Mouse (Mus musculus): ENCODE results near the gene Ube2m.
A peak's percentile ranks its signal among the peaks of the same experiment; 100 is the strongest.

Ube2m gene

GRCm38 (mm10) chr7:13037901-13038555 is at the start of gene Ube2m:
Gene Ube2m (minus strand): TSS chr7:13038275.
- DNase-seq (ENCODE audit: low spot score), result peak; percentile 99

- no peak for DNase-seq (ENCODE audit: low spot score)
Observed at GRCm38 (mm10) chr7:13072293-13072692, 34.2 kb upstream of the Ube2m start.

GRCm38 (mm10) chr7:13063399-13063798 is 25.3 kb upstream of the Ube2m start:
- DNase-seq (ENCODE audit: low spot score), result peak; percentile 36

GRCm38 (mm10) chr7:13059536-13059935 is 21.5 kb upstream of the Ube2m start:
- DNase-seq (ENCODE audit: low spot score), result no peak

GRCm38 (mm10) chr7:13056913-13057700 is 19.0 kb upstream of the Ube2m start:
- DNase-seq (ENCODE audit: low spot score), result no peak

- DNase-seq (ENCODE audit: low spot score), result peak; percentile 99
Observed at GRCm38 (mm10) chr7:13054287-13055010, 16.4 kb upstream of the Ube2m start, which contains the start of gene Mzf1. Gene Mzf1 (minus strand): TSS chr7:13054764.

- DNase-seq (ENCODE audit: low spot score), result no peak
Observed at GRCm38 (mm10) chr7:13053961-13054286, 15.8 kb upstream of the Ube2m start.

- DNase-seq (ENCODE audit: low spot score), result no peak
Observed at GRCm38 (mm10) chr7:13053501-13053900, 15.4 kb upstream of the Ube2m start.

- DNase-seq (ENCODE audit: low spot score), result no peak
Observed at GRCm38 (mm10) chr7:13053001-13053400, 14.9 kb upstream of the Ube2m start.

- DNase-seq (ENCODE audit: low spot score), result peak; percentile 87
Observed at GRCm38 (mm10) chr7:13046084-13046483, 8.0 kb upstream of the Ube2m start.

GRCm38 (mm10) chr7:13044254-13044625 is 6.2 kb upstream of the Ube2m start:
- DNase-seq (ENCODE audit: low spot score), result no peak

- peak; percentile 52 for DNase-seq (ENCODE audit: low spot score)
Observed at GRCm38 (mm10) chr7:13043445-13044253, 5.6 kb upstream of the Ube2m start.

GRCm38 (mm10) chr7:13043120-13043444 is 5.0 kb upstream of the Ube2m start:
- DNase-seq (ENCODE audit: low spot score), result no peak

- no peak for DNase-seq (ENCODE audit: low spot score)
Observed at GRCm38 (mm10) chr7:13042511-13042910, 4.4 kb upstream of the Ube2m start.

- DNase-seq (ENCODE audit: low spot score), result no peak
Observed at GRCm38 (mm10) chr7:13041256-13041655, 3.2 kb upstream of the Ube2m start.

GRCm38 (mm10) chr7:13039181-13039580 is 1.1 kb upstream of the Ube2m start:
- no peak for DNase-seq (ENCODE audit: low spot score)

- no peak for DNase-seq (ENCODE audit: low spot score)
Observed at GRCm38 (mm10) chr7:13038621-13039169, 620 bp upstream of the Ube2m start.

GRCm38 (mm10) chr7:13037366-13037765 is 709 bp downstream of the Ube2m start:
- DNase-seq (ENCODE audit: low spot score), result no peak

- DNase-seq (ENCODE audit: low spot score), result no peak
Observed at GRCm38 (mm10) chr7:13036806-13037205, 1.3 kb downstream of the Ube2m start.

GRCm38 (mm10) chr7:13035211-13035855 is 2.7 kb downstream of the Ube2m start:
- no peak for DNase-seq (ENCODE audit: low spot score)
